Mouse (Mus musculus) liver, postnatal 0 days (tissue): ENCODE measurements at regions not wholly inside any gene's neighbourhood (a gene's known extent, or its start where the extent isn't known, plus 50 kb on each side); places are given as distances from the start of the nearest gene placed in this dataset.

Experiments used
- CTCF ChIP-seq: sonication (generic); IDR thresholded peaks from 2 replicates; pipeline ENCODE4 v1.5.1; 2016; ENCODE audit warnings: antibody characterized with exemption, low read depth
- EP300 ChIP-seq: IDR thresholded peaks from 2 replicates; pipeline ENCODE4 v1.6.1; 2016; ENCODE audit warnings: antibody characterized with exemption, low read depth, mild to moderate bottlenecking

- TF ChIP-seq CTCF = no peak
- no peak for TF ChIP-seq EP300
These were observed 205.9 kb downstream of the Papss1 start for GRCm38 (mm10) chr3:131770486-131770885.
